Mouse (Mus musculus) C2C12 (cell line): Measurements from ENCODE around the gene Ttll4.

Experiments
- CTCF ChIP-seq: IDR thresholded peaks from one replicate; pipeline ENCODE4 v1.5.1; 2011; ENCODE audit not compliant: control insufficient read depth, insufficient read depth, insufficient read length
- FOSL1 ChIP-seq: IDR thresholded peaks from one replicate; pipeline ENCODE4 v1.8.0; 2011; ENCODE audit warnings: mild to moderate bottlenecking, low read length; ENCODE audit not compliant: poor library complexity, insufficient read depth, severe bottlenecking

- TF ChIP-seq CTCF (no peak), FOSL1 (no peak)
These were observed 814 bp downstream of the Ttll4 start for GRCm38 (mm10) chr1:74662253-74662865.
